Mouse (Mus musculus): ENCODE measurements around the gene Pttg1ip. TPM values are rescaled to one million over a fixed set of nuclear protein-coding genes. Genes with fewer than 3 reads are reported as not detected.

Gene Pttg1ip
- total RNA-seq, 1 experiment: 115 TPM

DNA sequence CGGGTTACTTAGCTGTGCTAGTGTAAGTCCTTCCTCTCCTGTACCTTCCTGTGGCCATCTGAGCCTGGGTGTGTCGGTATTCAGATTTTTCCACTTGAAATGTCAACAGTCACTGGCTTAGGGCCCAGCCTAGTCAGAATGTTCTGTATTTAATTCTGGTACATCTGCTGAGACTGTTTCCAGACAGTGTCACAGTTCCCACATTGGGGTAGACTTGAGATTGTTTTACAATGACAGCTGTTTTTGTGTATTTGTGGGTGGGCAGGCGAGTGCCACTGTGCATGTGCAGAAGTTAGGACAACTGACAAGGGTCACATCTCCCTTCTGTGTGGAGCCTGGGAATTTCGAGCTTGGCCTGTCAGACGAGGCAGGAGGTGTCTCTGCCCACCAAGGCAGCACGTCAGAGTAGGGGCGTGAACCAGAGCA is 43.1 kb downstream of the Pttg1ip start:
- TF ChIP-seq ZNF384 (IDR thresholded peaks at IDR 0.05; ENCODE audit: low read depth, low read length): no peak
- TF ChIP-seq ZC3H11A (IDR thresholded peaks at IDR 0.05; ENCODE audit: borderline replicate concordance, low read depth, low read length): no peak
- TF ChIP-seq HCFC1 (IDR thresholded peaks at IDR 0.05; ENCODE audit: borderline replicate concordance, insufficient read depth, low read length): no peak
- TF ChIP-seq CHD2 (IDR thresholded peaks at IDR 0.05; ENCODE audit: low read depth, low read length): no peak
- TF ChIP-seq MAFK (IDR thresholded peaks at IDR 0.05; ENCODE audit: insufficient read depth, low read depth, low read length): no peak
- no peaks in the 10 kb centered on the region; the same call in 1 of the 2 replicates for H3K36me3 ChIP-seq (ENCODE audit: control insufficient read depth, insufficient read depth, low read length, poor library complexity, severe bottlenecking)
- no peak overlapping the region for H3K4me3 ChIP-seq (ENCODE audit: insufficient read depth in 1 of 2, low read depth in 1 of 2, low read length in 2 of 2, poor library complexity in 1 of 2, severe bottlenecking in 1 of 2)
- H3K9me3 ChIP-seq (ENCODE audit: control insufficient read depth, insufficient read depth, low read depth, low read length): no peaks in the 10 kb centered on the region
- H3K27ac ChIP-seq (ENCODE audit: insufficient read depth, low read depth, low read length, poor library complexity, severe bottlenecking): no peak overlapping the region
- in situ Hi-C loops (cut with MboI; ENCODE audit: low sequenced_read_pairs in 2 of 2, unreplicated experiment in 2 of 2): no loop called here
- H3K9ac ChIP-seq (ENCODE audit: insufficient read depth, low read depth, low read length, poor library complexity, severe bottlenecking): no peak overlapping the region
- peaks cover 0 to 11% of the 10 kb centered on the region in 2 experiments; a peak in 2 of 4 replicates for H3K4me1 ChIP-seq (ENCODE audit: control insufficient read depth in 2 of 2, insufficient read depth in 2 of 2, low read length in 2 of 2, poor library complexity in 1 of 2)
- no peak for DNase-seq (ENCODE audit: low read depth, low spot score)

DNA sequence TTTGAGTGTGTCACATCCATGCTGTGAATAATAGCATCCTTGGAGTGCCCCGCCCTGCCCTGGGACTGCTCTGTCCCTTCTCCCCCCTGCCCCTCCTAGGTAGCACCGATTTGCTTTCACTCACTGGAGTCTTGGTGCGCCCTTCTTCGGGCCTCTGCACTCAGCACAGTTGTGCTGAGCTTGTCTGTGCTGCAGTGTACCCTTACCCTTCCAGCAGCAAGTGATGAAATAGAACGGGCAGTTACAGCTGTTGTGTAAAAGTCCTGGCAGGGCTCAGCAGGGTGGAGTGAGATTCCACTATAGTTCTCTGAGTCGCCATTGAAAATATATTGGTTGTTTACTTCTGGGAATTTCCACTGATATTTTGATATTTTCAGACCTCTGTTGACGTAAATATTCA is 44.5 kb downstream of the Pttg1ip start:
- no peak overlapping the region for H3K9ac ChIP-seq (ENCODE audit: insufficient read depth, low read depth, low read length, poor library complexity, severe bottlenecking)
- no peak overlapping the region for H3K27ac ChIP-seq (ENCODE audit: insufficient read depth, low read depth, low read length, poor library complexity, severe bottlenecking)
- H3K4me1 ChIP-seq (ENCODE audit: control insufficient read depth in 2 of 2, insufficient read depth in 2 of 2, low read length in 2 of 2, poor library complexity in 1 of 2): peaks cover 0 to 11% of the 10 kb centered on the region in 2 experiments; a peak in 2 of 4 replicates
- no peak overlapping the region for H3K4me3 ChIP-seq (ENCODE audit: insufficient read depth in 1 of 2, low read depth in 1 of 2, low read length in 2 of 2, poor library complexity in 1 of 2, severe bottlenecking in 1 of 2)
- in situ Hi-C loops (cut with MboI; ENCODE audit: low sequenced_read_pairs in 2 of 2, unreplicated experiment in 2 of 2): no loop called here
- no peaks in the 10 kb centered on the region for H3K9me3 ChIP-seq (ENCODE audit: control insufficient read depth, insufficient read depth, low read depth, low read length)
- no peak for DNase-seq (ENCODE audit: low read depth, low spot score)
- peaks cover under 1% of the 10 kb centered on the region for H3K36me3 ChIP-seq (ENCODE audit: control insufficient read depth, insufficient read depth, low read length, poor library complexity, severe bottlenecking)
- no peak for TF ChIP-seq HCFC1 (IDR thresholded peaks at IDR 0.05; ENCODE audit: borderline replicate concordance, insufficient read depth, low read length)
- no peak for TF ChIP-seq CHD2 (IDR thresholded peaks at IDR 0.05; ENCODE audit: low read depth, low read length)
- TF ChIP-seq ZNF384 (IDR thresholded peaks at IDR 0.05; ENCODE audit: low read depth, low read length): no peak
- no peak for TF ChIP-seq MAFK (IDR thresholded peaks at IDR 0.05; ENCODE audit: insufficient read depth, low read depth, low read length)
- no peak for TF ChIP-seq ZC3H11A (IDR thresholded peaks at IDR 0.05; ENCODE audit: borderline replicate concordance, low read depth, low read length)

DNA sequence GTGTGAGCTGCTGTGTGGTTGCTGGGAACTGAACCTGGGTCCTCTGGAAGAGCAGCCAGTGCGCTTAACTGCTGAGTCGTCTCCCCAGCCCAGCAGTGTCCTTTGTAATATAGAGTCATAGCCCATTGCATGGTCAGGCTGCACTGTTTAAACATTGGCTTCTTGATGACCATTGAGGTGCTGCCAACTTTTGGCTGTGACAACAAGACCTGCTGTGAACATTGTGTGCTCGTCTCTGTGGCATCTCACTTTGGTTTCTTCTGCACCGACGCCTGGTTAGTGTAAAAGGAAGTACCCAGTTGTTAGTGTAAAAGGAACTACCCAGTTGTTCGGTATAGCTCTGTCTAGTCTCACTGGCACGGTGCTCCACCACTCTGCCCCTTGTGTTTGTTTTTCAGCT is 45.1 kb downstream of the Pttg1ip start:
- Histone ChIP-seq H3K36me3 (ENCODE audit: control insufficient read depth, insufficient read depth, low read length, poor library complexity, severe bottlenecking) (peaks cover 4% of the 10 kb centered on the region), H3K9me3 (ENCODE audit: control insufficient read depth, insufficient read depth, low read depth, low read length) (no peaks in the 10 kb centered on the region), H3K27ac (ENCODE audit: insufficient read depth, low read depth, low read length, poor library complexity, severe bottlenecking) (no peak overlapping the region), H3K4me3 (ENCODE audit: insufficient read depth in 1 of 2, low read depth in 1 of 2, low read length in 2 of 2, poor library complexity in 1 of 2, severe bottlenecking in 1 of 2) (no peak overlapping the region), H3K4me1 (ENCODE audit: control insufficient read depth in 2 of 2, insufficient read depth in 2 of 2, low read length in 2 of 2, poor library complexity in 1 of 2) (peaks cover 0 to 11% of the 10 kb centered on the region in 2 experiments; a peak in 2 of 4 replicates), H3K9ac (ENCODE audit: insufficient read depth, low read depth, low read length, poor library complexity, severe bottlenecking) (no peak overlapping the region)
- DNase-seq (ENCODE audit: low read depth, low spot score): no peak
- in situ Hi-C loops (cut with MboI; ENCODE audit: low sequenced_read_pairs in 2 of 2, unreplicated experiment in 2 of 2): no loop called here
- TF ChIP-seq CHD2 (IDR thresholded peaks at IDR 0.05; ENCODE audit: low read depth, low read length) (no peak), MAFK (IDR thresholded peaks at IDR 0.05; ENCODE audit: insufficient read depth, low read depth, low read length) (no peak), ZNF384 (IDR thresholded peaks at IDR 0.05; ENCODE audit: low read depth, low read length) (no peak), ZC3H11A (IDR thresholded peaks at IDR 0.05; ENCODE audit: borderline replicate concordance, low read depth, low read length) (no peak), HCFC1 (IDR thresholded peaks at IDR 0.05; ENCODE audit: borderline replicate concordance, insufficient read depth, low read length) (no peak)

DNA sequence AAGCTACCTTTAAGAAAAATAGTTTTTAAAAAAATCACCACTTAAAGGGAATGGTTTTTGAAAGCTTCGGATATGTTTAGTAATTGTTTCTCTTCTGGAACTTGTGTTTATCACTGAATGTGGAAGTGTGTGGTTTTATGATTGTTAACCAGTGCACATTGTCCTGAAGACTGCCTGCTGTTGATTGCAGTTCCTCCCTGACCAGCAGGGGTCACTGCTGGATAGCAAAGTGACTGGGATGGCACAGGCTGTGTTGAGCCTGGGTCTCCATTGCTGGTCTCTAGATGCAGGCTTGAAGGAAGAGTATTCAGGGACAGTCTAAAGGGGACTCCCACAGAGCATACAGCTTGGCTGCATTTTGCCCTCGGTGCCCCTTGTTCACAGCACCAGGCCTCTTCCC is 46.0 kb downstream of the Pttg1ip start:
- Histone ChIP-seq H3K4me3 (ENCODE audit: insufficient read depth in 1 of 2, low read depth in 1 of 2, low read length in 2 of 2, poor library complexity in 1 of 2, severe bottlenecking in 1 of 2) (no peak overlapping the region), H3K4me1 (ENCODE audit: control insufficient read depth in 2 of 2, insufficient read depth in 2 of 2, low read length in 2 of 2, poor library complexity in 1 of 2) (peaks cover 0 to 11% of the 10 kb centered on the region in 2 experiments; a peak in 2 of 4 replicates), H3K36me3 (ENCODE audit: control insufficient read depth, insufficient read depth, low read length, poor library complexity, severe bottlenecking) (peaks cover 7% of the 10 kb centered on the region), H3K27ac (ENCODE audit: insufficient read depth, low read depth, low read length, poor library complexity, severe bottlenecking) (no peak overlapping the region), H3K9me3 (ENCODE audit: control insufficient read depth, insufficient read depth, low read depth, low read length) (no peaks in the 10 kb centered on the region), H3K9ac (ENCODE audit: insufficient read depth, low read depth, low read length, poor library complexity, severe bottlenecking) (no peak overlapping the region)
- TF ChIP-seq ZC3H11A (IDR thresholded peaks at IDR 0.05; ENCODE audit: borderline replicate concordance, low read depth, low read length) (peak; percentile 81; the same call in 1 of the 2 replicates), CHD2 (IDR thresholded peaks at IDR 0.05; ENCODE audit: low read depth, low read length) (no peak)
- in situ Hi-C loops (cut with MboI; ENCODE audit: low sequenced_read_pairs in 2 of 2, unreplicated experiment in 2 of 2): no loop called here
- DNase-seq (ENCODE audit: low read depth, low spot score): peak; percentile 78

DNA sequence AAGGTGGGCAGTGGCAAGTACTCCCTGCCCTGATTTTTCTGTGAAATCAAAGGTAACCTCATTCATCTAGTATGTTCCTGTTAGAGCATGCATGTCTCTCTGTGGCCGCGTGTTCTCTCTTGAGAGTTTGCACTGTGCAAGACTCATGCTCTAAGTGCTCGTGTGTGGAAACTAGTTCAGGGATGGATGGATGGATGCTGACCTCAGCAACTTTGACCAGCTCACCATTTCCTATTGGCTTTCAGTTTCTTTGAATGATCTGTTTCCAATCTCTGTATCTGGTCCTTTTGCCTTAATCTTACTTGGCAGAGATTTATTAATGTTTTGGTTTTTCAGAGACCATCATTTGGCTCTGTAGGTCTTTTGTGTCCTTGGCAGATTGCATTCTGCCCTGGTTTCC is 47.6 kb downstream of the Pttg1ip start:
- Histone ChIP-seq H3K36me3 (ENCODE audit: control insufficient read depth, insufficient read depth, low read length, poor library complexity, severe bottlenecking) (peaks cover 14% of the 10 kb centered on the region), H3K4me1 (ENCODE audit: control insufficient read depth in 2 of 2, insufficient read depth in 2 of 2, low read length in 2 of 2, poor library complexity in 1 of 2) (peaks cover 0 to 11% of the 10 kb centered on the region in 2 experiments; a peak in 2 of 4 replicates), H3K9me3 (ENCODE audit: control insufficient read depth, insufficient read depth, low read depth, low read length) (no peaks in the 10 kb centered on the region), H3K4me3 (ENCODE audit: insufficient read depth in 1 of 2, low read depth in 1 of 2, low read length in 2 of 2, poor library complexity in 1 of 2, severe bottlenecking in 1 of 2) (no peak overlapping the region), H3K9ac (ENCODE audit: insufficient read depth, low read depth, low read length, poor library complexity, severe bottlenecking) (no peak overlapping the region), H3K27ac (ENCODE audit: insufficient read depth, low read depth, low read length, poor library complexity, severe bottlenecking) (no peak overlapping the region)
- DNase-seq (ENCODE audit: low read depth, low spot score): no peak
- in situ Hi-C loops (cut with MboI; ENCODE audit: low sequenced_read_pairs in 2 of 2, unreplicated experiment in 2 of 2): no loop called here
- TF ChIP-seq ZC3H11A (IDR thresholded peaks at IDR 0.05; ENCODE audit: borderline replicate concordance, low read depth, low read length): no peak
- TF ChIP-seq HCFC1 (IDR thresholded peaks at IDR 0.05; ENCODE audit: borderline replicate concordance, insufficient read depth, low read length): no peak
- TF ChIP-seq CHD2 (IDR thresholded peaks at IDR 0.05; ENCODE audit: low read depth, low read length): no peak
- peak; percentile 66 for TF ChIP-seq MAFK (IDR thresholded peaks at IDR 0.05; ENCODE audit: insufficient read depth, low read depth, low read length)
